Mouse (Mus musculus) liver, embryonic 13.5 days (tissue): ENCODE data around the gene Celf2. TPM values are rescaled to one million over a fixed set of nuclear protein-coding genes. Genes with fewer than 3 reads are reported as not detected.

Source experiments
- ATAC-seq: fragments of 200-750 bp; cut with Nextera tagmentation; 2 replicates; pipeline ENCODE4 v1.8.0; 2017; ENCODE audit warnings: low read depth, mild to moderate bottlenecking, moderate number of reproducible peaks, moderate library complexity
- DNase-seq: peaks from one replicate; pipeline ENCODE4 v3.0.0; 2022
- H3K27ac ChIP-seq: fragments of 300-500 bp; sonication (generic); 2 replicates; pipeline ENCODE4 v1.5.1; 2015; ENCODE audit warnings: moderate library complexity, mild to moderate bottlenecking, inconsistent platforms
- H3K27me3 ChIP-seq: fragments of 300-500 bp; sonication (generic); 2 replicates; pipeline ENCODE4 v1.6.1; 2015; ENCODE audit warnings: mild to moderate bottlenecking, inconsistent platforms
- H3K36me3 ChIP-seq: fragments of 300-500 bp; sonication (generic); 2 replicates; pipeline ENCODE4 v1.6.1; 2015; ENCODE audit warnings: mild to moderate bottlenecking, inconsistent platforms
- H3K4me1 ChIP-seq: fragments of 300-500 bp; sonication (generic); replicated peaks from 2 replicates; pipeline ENCODE4 v1.6.1; 2015; ENCODE audit warnings: inconsistent platforms
- H3K4me2 ChIP-seq: fragments of 300-500 bp; sonication (generic); 2 replicates; pipeline ENCODE4 v1.6.1; 2015; ENCODE audit warnings: inconsistent platforms, mild to moderate bottlenecking, moderate library complexity
- H3K4me3 ChIP-seq: fragments of 300-500 bp; sonication (generic); replicated peaks from 2 replicates; pipeline ENCODE4 v1.5.1; 2015; ENCODE audit warnings: mild to moderate bottlenecking, inconsistent platforms
- H3K9ac ChIP-seq: fragments of 300-500 bp; sonication (generic); 2 replicates; pipeline ENCODE4 v1.6.1; 2015; ENCODE audit warnings: mild to moderate bottlenecking, inconsistent platforms
- H3K9me3 ChIP-seq: fragments of 300-500 bp; sonication (generic); replicated peaks from 2 replicates; pipeline ENCODE4 v1.6.1; 2016; ENCODE audit warnings: inconsistent platforms
- WGBS: fragments of 180-500 bp; shearing (Covaris S2); methylation state at CpG from one replicate; pipeline ENCODE4 v1.1.7; 2015; ENCODE audit not compliant: insufficient replicate concordance; 5-methylcytosine and 5-hydroxymethylcytosine counted together
- polyA plus RNA-seq: library from polyadenylated mRNA; unstranded; fragments of >200 nt; fragmentation: Nextera tagmentation; extraction: Ambion mirVana; gene quantifications from 2 replicates; pipeline ENCODE4 v1.2.1, GENCODE M21; 2015

Gene Celf2
- polyA plus RNA-seq, 1 experiment from 2014 or later, result 11.0 TPM

- no peaks in the 10 kb centered on the region for H3K4me1 ChIP-seq
- DNase-seq (no peak), ATAC-seq (no peak)
- H3K27ac ChIP-seq, result no peak overlapping the region
- H3K9ac ChIP-seq, result no peak overlapping the region
- no peaks in the 10 kb centered on the region for H3K36me3 ChIP-seq
- H3K4me3 ChIP-seq, result no peak overlapping the region
- 22% methylated on average over 1 of the region's 1 CpGs for WGBS
- no peak overlapping the region for H3K4me2 ChIP-seq
- H3K27me3 ChIP-seq, result no peaks in the 10 kb centered on the region
- H3K9me3 ChIP-seq, result no peaks in the 10 kb centered on the region
Observed at GRCm38 (mm10) chr2:7378736-7379135, 130.6 kb downstream of the Celf2 start.

DNA sequence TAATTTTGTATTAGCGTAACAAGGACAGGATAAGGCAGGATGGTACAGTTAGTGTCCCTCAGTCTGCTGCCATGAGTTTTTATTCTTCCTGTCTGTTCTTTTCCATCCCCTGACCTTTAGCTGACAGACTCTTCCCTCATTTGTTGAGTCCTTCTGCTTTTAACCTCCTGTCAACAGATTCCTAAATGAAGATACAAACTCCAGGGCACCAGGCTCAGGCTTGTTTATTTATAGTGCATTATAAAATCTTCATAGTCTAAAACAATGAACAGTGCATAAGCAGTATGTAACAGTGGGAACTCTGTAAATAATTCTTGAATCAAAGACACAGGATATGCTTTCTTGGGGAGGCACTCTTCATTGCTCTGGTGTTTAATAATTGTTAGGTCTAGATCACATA is 131.5 kb downstream of the Celf2 start:
- ATAC-seq, result no peak
- WGBS, result 72% methylated on average over 1 of the region's 1 CpGs
- H3K27ac ChIP-seq, result no peak overlapping the region

GRCm38 (mm10) chr2:7367738-7368137 is 141.6 kb downstream of the Celf2 start:
- DNase-seq, result no peak
- WGBS, result 57% methylated on average over 4 of the region's 4 CpGs
- Histone ChIP-seq H3K9me3 (no peaks in the 10 kb centered on the region), H3K9ac (no peak overlapping the region), H3K27me3 (no peaks in the 10 kb centered on the region), H3K36me3 (no peaks in the 10 kb centered on the region), H3K4me2 (no peak overlapping the region), H3K4me1 (no peaks in the 10 kb centered on the region), H3K27ac (no peak overlapping the region), H3K4me3 (no peak overlapping the region)
- no peak for ATAC-seq

More for the DNA sequence above, 131.5 kb downstream of the Celf2 start:
- Histone ChIP-seq H3K4me3 (no peak overlapping the region), H3K9me3 (no peaks in the 10 kb centered on the region), H3K9ac (no peak overlapping the region), H3K36me3 (no peaks in the 10 kb centered on the region), H3K4me1 (no peaks in the 10 kb centered on the region), H3K4me2 (no peak overlapping the region), H3K27me3 (no peaks in the 10 kb centered on the region)
- DNase-seq, result no peak

- WGBS, result 50% methylated on average over 5 of the region's 5 CpGs
- no peaks in the 10 kb centered on the region for H3K9me3 ChIP-seq
- ATAC-seq, result no peak
Observed at GRCm38 (mm10) chr2:7359557-7359956, 149.8 kb downstream of the Celf2 start.

DNA sequence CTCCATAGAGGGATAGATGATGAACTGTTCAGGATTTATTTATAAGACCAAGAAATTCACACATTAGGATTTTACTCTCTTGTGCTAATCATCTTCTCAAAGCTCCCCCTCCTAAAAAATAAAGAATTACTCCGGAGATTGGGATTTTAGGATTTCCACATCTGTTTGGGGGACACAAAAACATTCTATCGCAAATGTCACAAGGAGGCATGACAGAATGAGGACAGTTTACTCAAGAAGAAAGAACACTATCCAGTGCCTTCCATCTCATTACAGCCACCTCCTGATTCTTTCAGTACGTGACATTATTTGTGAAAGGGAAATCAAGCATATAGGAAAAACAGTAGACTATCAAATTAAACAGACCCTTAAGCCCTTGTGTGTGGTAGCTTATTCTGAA is 150.5 kb downstream of the Celf2 start:
- Histone ChIP-seq H3K4me1 (no peaks in the 10 kb centered on the region), H3K27ac (no peak overlapping the region), H3K9me3 (no peaks in the 10 kb centered on the region), H3K27me3 (no peaks in the 10 kb centered on the region), H3K9ac (no peak overlapping the region), H3K36me3 (no peaks in the 10 kb centered on the region), H3K4me3 (no peak overlapping the region), H3K4me2 (no peak overlapping the region)
- no peak for DNase-seq
- WGBS, result 68% methylated on average over 3 of the region's 3 CpGs
- ATAC-seq, result no peak

More at GRCm38 (mm10) chr2:7359557-7359956, 149.8 kb downstream of the Celf2 start:
- Histone ChIP-seq H3K9ac (no peak overlapping the region), H3K27ac (no peak overlapping the region), H3K4me1 (no peaks in the 10 kb centered on the region), H3K4me2 (no peak overlapping the region), H3K4me3 (no peak overlapping the region), H3K36me3 (no peaks in the 10 kb centered on the region), H3K27me3 (no peaks in the 10 kb centered on the region)
- DNase-seq, result no peak

GRCm38 (mm10) chr2:7351234-7351633 is 158.1 kb downstream of the Celf2 start:
- no peak overlapping the region for H3K4me2 ChIP-seq
- H3K27ac ChIP-seq, result no peak overlapping the region
- H3K4me1 ChIP-seq, result no peaks in the 10 kb centered on the region
- no peaks in the 10 kb centered on the region for H3K9me3 ChIP-seq
- no peak overlapping the region for H3K9ac ChIP-seq
- ATAC-seq, result no peak
- no peaks in the 10 kb centered on the region for H3K27me3 ChIP-seq
- H3K36me3 ChIP-seq, result no peaks in the 10 kb centered on the region
- H3K4me3 ChIP-seq, result no peak overlapping the region
- 59% methylated on average over 5 of the region's 5 CpGs for WGBS
- no peak for DNase-seq

GRCm38 (mm10) chr2:7346703-7347461 is 162.5 kb downstream of the Celf2 start:
- ATAC-seq (no peak), DNase-seq (no peak)
- Histone ChIP-seq H3K27ac (no peak overlapping the region), H3K9me3 (no peaks in the 10 kb centered on the region), H3K27me3 (no peaks in the 10 kb centered on the region), H3K36me3 (no peaks in the 10 kb centered on the region), H3K4me2 (no peak overlapping the region), H3K4me3 (no peak overlapping the region), H3K9ac (no peak overlapping the region), H3K4me1 (no peaks in the 10 kb centered on the region)
- WGBS, result 59% methylated on average over 4 of the region's 4 CpGs

- H3K4me2 ChIP-seq, result no peak overlapping the region
- H3K4me1 ChIP-seq, result no peaks in the 10 kb centered on the region
- no peak overlapping the region for H3K27ac ChIP-seq
- ATAC-seq, result no peak
- DNase-seq, result no peak
- no peak overlapping the region for H3K4me3 ChIP-seq
- H3K9ac ChIP-seq, result no peak overlapping the region
- H3K9me3 ChIP-seq, result no peaks in the 10 kb centered on the region
- no peaks in the 10 kb centered on the region for H3K27me3 ChIP-seq
- 66% methylated on average over 2 of the region's 2 CpGs for whole genome bisulfite sequencing
- H3K36me3 ChIP-seq, result no peaks in the 10 kb centered on the region
Observed at GRCm38 (mm10) chr2:7344951-7345350, 164.4 kb downstream of the Celf2 start.

DNA sequence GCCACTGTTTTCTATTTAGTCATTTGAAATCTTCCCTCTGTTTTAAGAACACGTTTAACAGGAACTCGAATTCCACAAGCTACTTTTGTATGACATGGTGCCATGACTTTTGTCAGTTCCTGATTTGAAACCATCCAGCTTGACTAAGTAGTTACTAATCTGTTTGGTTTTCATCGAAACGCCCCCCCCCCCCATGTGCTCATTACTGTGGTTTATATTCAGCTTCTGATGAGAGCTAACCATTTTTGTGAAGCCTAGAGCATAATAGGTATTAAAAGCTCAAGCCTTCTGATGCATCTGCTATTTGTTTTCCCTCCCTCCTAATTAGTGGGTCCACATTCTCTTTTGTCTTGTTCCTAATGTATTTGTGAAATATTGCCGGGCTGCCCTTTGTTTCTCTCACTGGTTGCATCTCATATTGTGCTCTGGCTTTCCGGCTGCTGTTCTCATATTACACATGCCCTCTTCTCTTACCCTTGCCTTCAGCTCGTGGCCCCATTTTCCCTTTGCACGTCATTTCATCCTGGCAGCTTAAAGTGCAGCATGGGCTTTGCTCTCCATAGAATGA is 166.4 kb downstream of the Celf2 start:
- H3K36me3 ChIP-seq, result no peaks in the 10 kb centered on the region
- no peak for DNase-seq
- no peak overlapping the region for H3K4me2 ChIP-seq
- WGBS, result 54% methylated on average over 8 of the region's 8 CpGs
- no peaks in the 10 kb centered on the region for H3K4me1 ChIP-seq
- no peak overlapping the region for H3K4me3 ChIP-seq
- ATAC-seq, result no peak
- no peaks in the 10 kb centered on the region for H3K9me3 ChIP-seq
- H3K27ac ChIP-seq, result no peak overlapping the region
- H3K27me3 ChIP-seq, result no peaks in the 10 kb centered on the region
- H3K9ac ChIP-seq, result no peak overlapping the region

- ATAC-seq, result no peak
- Histone ChIP-seq H3K9ac (no peak overlapping the region), H3K4me3 (no peak overlapping the region), H3K4me1 (no peaks in the 10 kb centered on the region), H3K27ac (no peak overlapping the region), H3K9me3 (no peaks in the 10 kb centered on the region), H3K27me3 (no peaks in the 10 kb centered on the region), H3K36me3 (no peaks in the 10 kb centered on the region), H3K4me2 (no peak overlapping the region)
- DNase-seq, result no peak
- 44% methylated on average over 2 of the region's 2 CpGs for WGBS
Observed at GRCm38 (mm10) chr2:7334846-7335245, 174.5 kb downstream of the Celf2 start.

GRCm38 (mm10) chr2:7328018-7328899 is 181.1 kb downstream of the Celf2 start:
- H3K27me3 ChIP-seq, result no peaks in the 10 kb centered on the region
- no peaks in the 10 kb centered on the region for H3K9me3 ChIP-seq
- H3K27ac ChIP-seq, result no peak overlapping the region
- no peak overlapping the region for H3K4me2 ChIP-seq
- H3K36me3 ChIP-seq, result no peaks in the 10 kb centered on the region
- DNase-seq, result no peak
- WGBS, result 44% methylated on average over 8 of the region's 8 CpGs
- no peak overlapping the region for H3K9ac ChIP-seq
- no peak overlapping the region for H3K4me3 ChIP-seq
- ATAC-seq, result no peak
- no peaks in the 10 kb centered on the region for H3K4me1 ChIP-seq
